Mouse (Mus musculus) cerebellum, postnatal 14 days (tissue): Measurements from ENCODE around the gene Vmn2r33.
"Not testable (repeated sequence)": the region's sequence is repeated elsewhere in the genome, so short reads cannot be mapped to it uniquely, and the experiment has no call there.

Experiments used
- DNase-seq, 2 experiments: peaks; one replicate each; pipeline ENCODE4 v3.0.0; 2021; ENCODE audit warnings: mixed read lengths in 2 of 2

Gene Vmn2r33

GRCm38 (mm10) chr7:7566686-7567085, at the start of gene Vmn2r33:
Gene Vmn2r33 (minus strand): TSS chr7:7566786.
- not testable (repeated sequence) for DNase-seq
